Mouse (Mus musculus) hindbrain, embryonic 14.5 days (tissue): ENCODE data around the gene Zfp628. TPM values are rescaled to one million over a fixed set of nuclear protein-coding genes. Genes with fewer than 3 reads are reported as not detected.

Experiments used
- ATAC-seq: fragments of 200-750 bp; cut with Nextera tagmentation; 2 replicates; pipeline ENCODE4 v1.8.0; 2017; ENCODE audit warnings: moderate number of reproducible peaks, mild to moderate bottlenecking, moderate TSS enrichment, moderate library complexity; ENCODE audit not compliant: low FRiP score
- DNase-seq: peaks from one replicate; pipeline ENCODE4 v3.0.0-alpha.2; 2015; ENCODE audit warnings: low spot score
- H3K27ac ChIP-seq: fragments of 300-500 bp; sonication (generic); 2 replicates; pipeline ENCODE4 v1.5.1; 2014; ENCODE audit warnings: mild to moderate bottlenecking, moderate library complexity
- H3K27me3 ChIP-seq: fragments of 300-500 bp; sonication (generic); 2 replicates; pipeline ENCODE4 v1.6.1; 2014; ENCODE audit warnings: mild to moderate bottlenecking, low read length, mixed read lengths; ENCODE audit not compliant: control insufficient read depth, insufficient read depth
- H3K36me3 ChIP-seq: fragments of 300-500 bp; sonication (generic); replicated peaks from 2 replicates; pipeline ENCODE4 v1.6.1; 2014; ENCODE audit not compliant: control insufficient read depth, insufficient read depth
- H3K4me1 ChIP-seq: fragments of 300-500 bp; sonication (generic); replicated peaks from 2 replicates; pipeline ENCODE4 v1.6.1; 2014; ENCODE audit warnings: antibody characterized with exemption, low read length, mixed read lengths; ENCODE audit not compliant: control insufficient read depth, insufficient read depth
- H3K4me2 ChIP-seq: fragments of 300-500 bp; sonication (generic); replicated peaks from 2 replicates; pipeline ENCODE4 v1.6.1; 2014; ENCODE audit warnings: mild to moderate bottlenecking, moderate library complexity
- H3K4me3 ChIP-seq: fragments of 300-500 bp; sonication (generic); replicated peaks from 2 replicates; pipeline ENCODE4 v1.5.1; 2014; ENCODE audit warnings: mild to moderate bottlenecking, low read length
- H3K9ac ChIP-seq: fragments of 300-500 bp; sonication (generic); 2 replicates; pipeline ENCODE4 v1.6.1; 2014
- H3K9me3 ChIP-seq: fragments of 300-500 bp; sonication (generic); 2 replicates; pipeline ENCODE4 v1.6.1; 2016; ENCODE audit warnings: low read length; ENCODE audit not compliant: control insufficient read depth
- WGBS: fragments of 180-500 bp; shearing (Covaris S2); extraction: QIAGEN DNeasy Blood & Tissue Kit; methylation state at CpG from one replicate; pipeline ENCODE4 v1.1.7; 2014; 5-methylcytosine and 5-hydroxymethylcytosine counted together
- polyA plus RNA-seq: library from polyadenylated mRNA; unstranded; fragments of >200 nt; fragmentation: Nextera tagmentation; extraction: Ambion mirVana; gene quantifications from 2 replicates; pipeline ENCODE4 v1.2.1, GENCODE M21; 2014

Gene Zfp628
- polyA plus RNA-seq, 1 experiment from 2014 or later = 4.2 TPM

DNA sequence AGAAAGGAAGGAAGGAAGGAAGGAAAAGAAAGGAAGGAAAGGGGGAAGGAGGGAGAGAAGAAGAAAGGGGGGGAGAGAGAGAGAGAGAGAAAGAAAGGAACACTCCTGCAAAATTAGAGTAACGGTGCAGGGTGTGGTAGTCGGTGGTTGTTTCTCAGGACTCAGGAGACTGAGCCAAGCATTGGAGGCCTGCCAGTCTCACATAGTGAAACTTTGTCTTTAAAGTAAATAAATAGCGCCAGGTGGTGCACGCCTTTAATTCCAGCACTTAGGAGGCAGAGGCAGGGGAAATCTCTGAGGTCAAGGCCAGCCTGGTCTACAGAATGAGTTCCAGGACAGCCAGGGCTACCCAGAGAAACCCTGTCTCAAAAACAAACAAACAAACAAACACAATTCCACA is 28.3 kb upstream of the Zfp628 start:
- 84% methylated on average over 4 of the region's 4 CpGs for WGBS
- H3K4me1 ChIP-seq = no peaks in the 10 kb centered on the region
- H3K4me3 ChIP-seq = no peak overlapping the region
- no peak overlapping the region for H3K27ac ChIP-seq
- no peak overlapping the region for H3K9ac ChIP-seq
- 0 out of 2 replicates have a peak, but pooled peaks cover 4% of the 10 kb centered on the region for H3K9me3 ChIP-seq
- DNase-seq (no peak), ATAC-seq (no peak)
- no peak overlapping the region for H3K4me2 ChIP-seq
- no peaks in the 10 kb centered on the region for H3K27me3 ChIP-seq
- H3K36me3 ChIP-seq = no peaks in the 10 kb centered on the region

DNA sequence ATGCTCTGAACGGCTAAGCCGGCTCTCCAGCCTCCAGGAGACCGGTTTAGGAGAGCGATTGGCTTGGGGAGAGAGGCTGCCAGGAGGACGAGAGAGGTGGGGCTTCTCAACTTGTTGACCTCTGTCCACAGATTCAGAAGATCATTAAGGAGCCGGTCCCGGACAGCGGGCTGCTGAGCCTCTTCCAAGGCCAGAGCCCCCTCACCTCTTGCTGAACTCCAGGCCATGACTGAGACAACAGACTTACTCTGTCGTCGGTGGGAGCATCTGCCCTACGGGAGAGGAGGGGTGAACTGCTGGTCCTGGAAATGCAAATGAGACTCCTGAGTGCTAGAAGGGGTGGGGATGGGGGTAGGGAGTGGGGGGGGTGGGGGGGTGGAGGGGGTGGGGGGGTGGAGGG is 19.8 kb upstream of the Zfp628 start:
- Histone ChIP-seq H3K27ac (no peak overlapping the region), H3K4me1 (0 out of 2 replicates have a peak, but pooled peaks cover 2% of the 10 kb centered on the region), H3K9me3 (no peaks in the 10 kb centered on the region), H3K4me2 (no peak overlapping the region), H3K36me3 (no peaks in the 10 kb centered on the region), H3K9ac (no peak overlapping the region), H3K4me3 (no peak overlapping the region), H3K27me3 (no peaks in the 10 kb centered on the region)
- DNase-seq (no peak), ATAC-seq (no peak)
- WGBS = 59% methylated on average over 11 of the region's 11 CpGs

DNA sequence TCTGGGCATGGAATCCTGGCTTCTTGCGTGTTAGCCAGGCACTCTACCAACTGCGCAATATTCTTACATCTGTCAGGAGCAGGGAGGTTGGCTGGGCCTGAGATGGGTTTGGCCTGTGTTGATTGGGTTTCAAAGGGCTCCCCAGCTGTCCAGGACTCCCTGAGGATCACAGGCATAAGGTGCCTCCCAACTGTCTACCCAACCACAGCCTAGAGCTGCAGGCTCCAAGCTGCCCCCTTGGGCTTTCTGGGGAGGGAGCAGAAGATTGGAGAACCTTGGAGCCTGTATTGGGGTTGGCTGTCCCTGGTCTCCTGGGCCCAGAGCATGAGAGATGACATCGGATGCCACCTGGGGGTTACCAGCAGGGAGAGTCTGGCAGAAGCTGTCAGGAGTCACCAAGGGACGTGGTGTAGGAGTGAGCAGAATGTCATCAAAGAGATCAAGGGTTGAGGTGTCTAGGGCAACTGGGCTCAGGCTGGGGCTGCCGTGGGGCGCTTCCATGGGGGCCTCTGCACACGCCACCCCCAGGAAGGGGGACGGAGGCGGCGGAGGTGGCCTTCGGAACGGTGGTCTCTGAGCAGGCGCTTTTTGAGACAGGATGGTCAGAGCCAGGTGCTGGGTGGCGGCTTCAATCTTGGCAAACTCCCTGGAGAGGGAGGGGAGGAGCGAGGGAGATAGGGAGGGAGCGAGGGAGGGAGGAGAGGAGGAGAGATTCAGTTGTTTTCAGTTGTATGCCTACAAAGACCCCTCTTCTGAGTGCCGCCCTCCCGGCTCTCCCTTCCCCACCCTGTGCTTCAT is 16.0 kb upstream of the Zfp628 start:
- Histone ChIP-seq H3K4me1 (0 out of 2 replicates have a peak, but pooled peaks cover 5% of the 10 kb centered on the region), H3K27ac (peak overlapping the region; percentile 33; the same call in 1 of the 2 replicates), H3K36me3 (no peaks in the 10 kb centered on the region), H3K9ac (peak overlapping the region; percentile 45), H3K4me2 (peak overlapping the region; percentile 55), H3K4me3 (peak overlapping the region; percentile 26), H3K9me3 (no peaks in the 10 kb centered on the region), H3K27me3 (no peaks in the 10 kb centered on the region)
- 22% methylated on average over 17 of the region's 18 CpGs for WGBS
- no peak for DNase-seq
- ATAC-seq = peak; percentile 35; the same call in 1 of the 2 replicates

DNA sequence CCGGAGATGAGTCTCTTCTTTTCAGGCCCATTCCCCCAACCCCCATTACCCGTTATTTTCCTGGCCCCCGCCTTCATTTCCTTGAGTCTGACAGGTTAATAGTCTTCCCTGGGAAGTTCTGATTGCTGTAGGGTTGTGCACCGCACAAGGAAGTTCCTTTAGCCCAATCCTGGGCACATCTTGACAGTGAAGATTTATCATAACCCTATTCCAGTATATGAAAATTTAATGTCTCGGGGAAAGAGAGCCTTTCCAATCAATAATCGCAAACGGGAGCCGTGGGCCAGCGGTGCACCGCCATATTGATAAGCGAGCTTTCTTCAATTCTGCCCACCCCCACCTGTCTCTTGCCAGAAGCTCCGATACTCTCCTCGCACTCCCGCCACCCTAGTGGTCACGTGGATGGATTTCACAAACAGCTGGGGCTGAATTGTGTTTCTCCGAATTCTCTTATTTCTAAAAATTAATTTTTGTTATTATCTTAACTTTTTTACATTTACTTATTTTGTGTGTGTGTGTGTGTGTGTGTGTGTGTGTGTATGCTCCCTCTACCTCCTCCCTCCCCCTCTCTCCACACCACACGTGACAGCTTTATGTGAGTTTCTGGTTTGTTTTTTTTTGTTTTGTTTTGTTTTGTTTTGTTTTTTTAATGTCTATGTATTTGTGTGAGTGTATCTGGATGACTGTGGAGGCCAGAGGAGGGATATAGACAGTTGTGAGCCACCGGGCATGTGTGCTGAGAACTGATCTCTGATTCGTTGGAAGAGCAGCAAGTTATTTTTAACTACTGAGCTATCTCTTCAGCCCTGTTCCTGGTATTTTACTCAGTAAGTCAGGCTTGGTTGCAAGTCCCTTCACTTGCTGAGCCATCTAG is 15.1 kb upstream of the Zfp628 start:
- DNase-seq = peak; percentile 55
- ATAC-seq = peak; percentile 59
- peak overlapping the region; percentile 55 for H3K4me2 ChIP-seq
- peak overlapping the region; percentile 33; the same call in 1 of the 2 replicates for H3K27ac ChIP-seq
- 0 out of 2 replicates have a peak, but pooled peaks cover 5% of the 10 kb centered on the region for H3K4me1 ChIP-seq
- no peaks in the 10 kb centered on the region for H3K9me3 ChIP-seq
- no peaks in the 10 kb centered on the region for H3K27me3 ChIP-seq
- H3K4me3 ChIP-seq = peak overlapping the region; percentile 26
- H3K9ac ChIP-seq = peak overlapping the region; percentile 45
- 7% methylated on average over 19 of the region's 19 CpGs for WGBS
- no peaks in the 10 kb centered on the region for H3K36me3 ChIP-seq

DNA sequence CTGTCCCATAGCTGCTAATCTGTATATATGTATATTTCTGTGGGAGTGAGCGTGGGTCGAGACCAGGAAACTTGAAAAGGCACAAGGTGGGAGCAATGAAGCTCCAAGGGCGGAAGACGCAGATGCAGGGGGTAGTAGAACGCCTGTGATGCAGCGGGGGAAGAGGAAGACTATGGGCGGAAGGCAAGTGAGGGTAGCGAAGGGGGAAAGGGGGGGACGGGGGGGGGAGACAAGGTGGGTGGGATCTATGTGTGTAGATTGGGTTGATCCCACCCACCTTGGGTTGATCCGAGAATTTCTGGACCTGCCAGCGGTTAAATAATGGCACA is 14.5 kb upstream of the Zfp628 start:
- H3K27ac ChIP-seq = no peak overlapping the region
- H3K4me1 ChIP-seq = 0 out of 2 replicates have a peak, but pooled peaks cover 5% of the 10 kb centered on the region
- H3K36me3 ChIP-seq = no peaks in the 10 kb centered on the region
- no peak overlapping the region for H3K9ac ChIP-seq
- DNase-seq (no peak), ATAC-seq (no peak)
- peak overlapping the region; percentile 55 for H3K4me2 ChIP-seq
- WGBS = 29% methylated on average over 11 of the region's 11 CpGs
- H3K4me3 ChIP-seq = no peak overlapping the region; the same call in 1 of the 2 replicates
- H3K27me3 ChIP-seq = no peaks in the 10 kb centered on the region
- no peaks in the 10 kb centered on the region for H3K9me3 ChIP-seq

DNA sequence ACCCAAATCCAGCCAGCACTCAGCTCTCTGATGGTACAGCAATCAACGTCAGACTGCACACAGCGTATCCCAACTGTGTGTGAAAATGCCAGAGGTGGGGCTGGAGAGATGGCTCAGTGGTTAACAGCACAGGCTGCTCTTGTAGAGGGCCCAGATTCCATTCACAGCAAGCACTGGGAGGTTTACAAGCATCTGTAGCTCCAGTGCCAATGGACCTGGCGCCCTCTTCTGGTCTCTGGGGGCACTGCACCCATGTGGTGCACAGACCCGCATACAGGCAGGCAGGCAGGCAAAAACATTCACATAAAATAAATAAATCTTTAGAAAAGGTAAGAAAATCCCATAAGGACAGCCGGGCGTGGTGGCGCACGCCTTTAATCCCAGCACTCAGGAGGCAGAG is 13.8 kb upstream of the Zfp628 start:
- ATAC-seq = no peak
- Histone ChIP-seq H3K9me3 (no peaks in the 10 kb centered on the region), H3K27me3 (no peaks in the 10 kb centered on the region), H3K4me1 (0 out of 2 replicates have a peak, but pooled peaks cover 5% of the 10 kb centered on the region), H3K36me3 (no peaks in the 10 kb centered on the region), H3K27ac (no peak overlapping the region), H3K4me3 (no peak overlapping the region), H3K4me2 (no peak overlapping the region), H3K9ac (no peak overlapping the region)
- 49% methylated on average over 8 of the region's 8 CpGs for WGBS
- DNase-seq = no peak

DNA sequence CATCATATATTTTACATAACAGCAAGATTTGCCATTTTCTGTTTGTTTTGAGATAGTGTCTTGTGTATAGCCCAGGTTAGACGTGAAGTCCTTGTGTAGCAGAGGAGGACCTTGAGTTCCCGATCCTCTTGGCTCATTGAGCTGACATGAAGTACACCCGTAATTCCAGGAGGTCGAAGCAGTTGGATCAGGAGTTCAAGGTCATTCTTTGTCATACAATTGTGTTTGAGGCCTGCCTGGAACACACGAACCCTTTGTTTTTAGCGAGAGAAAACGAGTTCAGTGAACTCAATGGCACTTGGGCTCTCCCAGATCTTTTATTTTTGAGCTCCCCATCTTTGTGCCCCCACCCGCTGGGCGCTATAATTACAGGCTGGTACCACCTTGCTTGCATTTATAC is 12.6 kb upstream of the Zfp628 start:
- Histone ChIP-seq H3K9me3 (no peaks in the 10 kb centered on the region), H3K36me3 (no peaks in the 10 kb centered on the region), H3K27ac (no peak overlapping the region), H3K4me3 (no peak overlapping the region), H3K27me3 (no peaks in the 10 kb centered on the region), H3K9ac (no peak overlapping the region), H3K4me2 (no peak overlapping the region), H3K4me1 (0 out of 2 replicates have a peak, but pooled peaks cover 5% of the 10 kb centered on the region)
- DNase-seq (no peak), ATAC-seq (no peak)
- 82% methylated on average over 9 of the region's 9 CpGs for WGBS

DNA sequence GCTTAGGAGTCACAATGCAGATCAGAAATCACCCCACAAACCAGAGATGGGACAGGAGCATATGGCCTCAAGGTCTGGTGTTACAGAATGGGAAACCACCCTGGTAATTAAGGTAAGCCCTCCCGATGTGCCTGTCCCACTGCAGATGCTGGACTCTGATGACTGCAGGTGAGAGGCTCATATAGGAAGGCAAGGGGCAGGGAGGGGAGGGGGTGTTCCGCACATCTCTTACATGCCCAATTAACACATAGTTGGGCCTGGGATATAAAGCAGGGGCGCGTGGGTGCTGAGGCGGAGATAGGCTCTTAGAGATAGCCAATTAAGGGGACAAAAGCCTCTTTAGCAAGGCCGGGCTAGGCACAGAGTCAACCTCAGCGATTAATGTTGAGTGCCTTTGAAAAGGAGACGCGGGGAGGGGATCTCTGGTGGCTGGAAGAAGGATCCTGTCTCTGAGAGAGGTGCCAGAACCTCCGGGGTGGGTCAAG is 8.5 kb upstream of the Zfp628 start, which contains the start of gene Gm36210:
Gene Gm36210 (minus strand): TSS at position 51 of the 485 bp plus-strand sequence.
- DNase-seq = no peak

DNA sequence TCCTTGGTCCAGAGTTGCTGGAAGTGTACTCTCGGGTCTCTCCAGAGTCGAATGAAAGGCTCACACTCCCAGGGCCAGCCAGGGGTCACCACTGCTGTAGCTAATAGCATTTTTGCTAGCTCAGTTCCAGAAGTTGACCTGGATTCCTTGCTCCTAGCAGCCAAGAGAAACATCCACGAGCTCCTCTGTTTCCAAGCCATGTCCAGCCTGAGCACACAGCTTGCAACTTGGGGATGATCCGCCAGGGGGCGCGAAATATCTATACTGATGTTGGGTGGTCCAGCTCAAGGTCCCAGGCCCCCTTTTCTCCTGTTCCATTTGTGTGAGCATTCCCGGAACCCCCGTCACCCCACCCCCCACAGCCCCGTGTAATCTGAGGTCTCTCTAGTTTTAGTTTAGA is 3.5 kb upstream of the Zfp628 start:
- no peak overlapping the region for H3K27ac ChIP-seq
- 33% methylated on average over 9 of the region's 9 CpGs for WGBS
- ATAC-seq = no peak
- peak overlapping the region; percentile 4; the same call in 1 of the 2 replicates for H3K4me3 ChIP-seq
- H3K9me3 ChIP-seq = no peaks in the 10 kb centered on the region
- no peak overlapping the region; the same call in 1 of the 2 replicates for H3K4me2 ChIP-seq
- H3K9ac ChIP-seq = no peak overlapping the region
- H3K36me3 ChIP-seq = no peaks in the 10 kb centered on the region
- no peaks in the 10 kb centered on the region for H3K27me3 ChIP-seq
- peak; percentile 78 for DNase-seq
- peaks cover 15% of the 10 kb centered on the region for H3K4me1 ChIP-seq

More for the DNA sequence above, 8.5 kb upstream of the Zfp628 start, which contains the start of gene Gm36210:
- WGBS = 54% methylated on average over 10 of the region's 10 CpGs
- H3K4me2 ChIP-seq = no peak within 1 kb of the TSS
- no peak within 1 kb of the TSS for H3K27ac ChIP-seq
- no peaks in the 10 kb centered on the region for H3K4me1 ChIP-seq
- no peaks in the 10 kb centered on the region for H3K9me3 ChIP-seq
- no peak within 1 kb of the TSS for H3K9ac ChIP-seq
- ATAC-seq = no peak; the same call in 1 of the 2 replicates
- H3K4me3 ChIP-seq = no peak within 1 kb of the TSS
- H3K27me3 ChIP-seq = no peaks in the 10 kb centered on the region
- no peaks in the 10 kb centered on the region for H3K36me3 ChIP-seq
